Mouse (Mus musculus) embryo, embryonic 11.5 days (tissue): ENCODE data around the gene Gtse1.

Experiments
- DNase-seq: peaks from one replicate; pipeline ENCODE4 v3.0.0-alpha.2; 2012; ENCODE audit warnings: low read depth, low spot score

Gtse1 gene

DNA sequence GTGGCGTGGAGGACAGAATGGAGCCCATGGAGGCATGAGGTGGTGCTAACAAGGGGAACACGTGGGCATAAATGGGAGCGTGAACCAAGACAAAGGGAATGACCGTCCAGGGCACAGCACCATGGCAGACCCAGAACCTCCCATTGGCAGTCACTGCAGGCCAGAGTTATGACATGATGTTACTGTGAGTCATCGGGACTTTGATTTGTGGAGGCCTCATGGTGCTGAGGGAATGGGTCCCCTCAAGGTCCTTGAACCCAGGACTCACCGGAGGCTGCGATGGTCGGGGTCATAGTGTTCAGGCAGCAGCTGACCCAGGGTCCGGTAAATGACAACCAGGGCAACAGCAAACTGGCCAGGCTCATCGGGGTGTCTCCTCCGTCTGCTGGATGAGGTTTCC, 62.3 kb downstream of the Gtse1 start:
- DNase-seq: no peak
